Mouse (Mus musculus) olfactory bulb, adult 2 months (tissue): ENCODE results near the gene Camta1.

Source experiments
- CTCF ChIP-seq: fragments of 200-500 bp; IDR thresholded peaks from 2 replicates; pipeline ENCODE4 v1.5.1; 2012; ENCODE audit warnings: low read depth, mild to moderate bottlenecking, low read length, moderate library complexity; ENCODE audit not compliant: insufficient read depth
- POLR2A ChIP-seq: fragments of 200-500 bp; IDR thresholded peaks from 2 replicates; pipeline ENCODE4 v1.6.1; 2012; ENCODE audit warnings: mild to moderate bottlenecking, low read depth, low read length, moderate library complexity; ENCODE audit not compliant: insufficient read depth

- TF ChIP-seq CTCF, result no peak
- TF ChIP-seq POLR2A, result no peak
Measured at GRCm38 (mm10) chr4:150980153-150980552, 881.5 kb downstream of the Camta1 start.
